Mouse (Mus musculus) heart, embryonic 12.5 days (tissue): ENCODE data around the gene Pdcl2. TPM values are rescaled to one million over a fixed set of nuclear protein-coding genes. Genes with fewer than 3 reads are reported as not detected.
A peak's percentile ranks its signal among the peaks of the same experiment; 100 is the strongest.

ENCODE experiments used
- ATAC-seq: fragments of 200-750 bp; cut with Nextera tagmentation; 2 replicates; pipeline ENCODE4 v1.8.0; 2017; ENCODE audit warnings: moderate TSS enrichment, moderate library complexity; ENCODE audit not compliant: insufficient number of reproducible peaks, low FRiP score
- H3K27ac ChIP-seq: fragments of 300-500 bp; sonication (generic); 2 replicates; pipeline ENCODE4 v1.5.1; 2016; ENCODE audit warnings: mild to moderate bottlenecking, moderate library complexity; ENCODE audit not compliant: poor library complexity, severe bottlenecking
- H3K27me3 ChIP-seq: fragments of 300-500 bp; sonication (generic); replicated peaks from 2 replicates; pipeline ENCODE4 v1.6.1; 2016; ENCODE audit warnings: mild to moderate bottlenecking, moderate library complexity
- H3K36me3 ChIP-seq: fragments of 300-500 bp; sonication (generic); 2 replicates; pipeline ENCODE4 v1.6.1; 2016; ENCODE audit warnings: mild to moderate bottlenecking, moderate library complexity
- H3K4me1 ChIP-seq: fragments of 300-500 bp; sonication (generic); replicated peaks from 2 replicates; pipeline ENCODE4 v1.6.1; 2016; ENCODE audit warnings: mild to moderate bottlenecking
- H3K4me2 ChIP-seq: fragments of 300-500 bp; sonication (generic); 2 replicates; pipeline ENCODE4 v1.6.1; 2016; ENCODE audit warnings: mild to moderate bottlenecking, moderate library complexity
- H3K4me3 ChIP-seq: fragments of 300-500 bp; sonication (generic); 2 replicates; pipeline ENCODE4 v1.5.1; 2016; ENCODE audit warnings: mild to moderate bottlenecking
- H3K9ac ChIP-seq: fragments of 300-500 bp; sonication (generic); 2 replicates; pipeline ENCODE4 v1.6.1; 2016; ENCODE audit warnings: mild to moderate bottlenecking, moderate library complexity
- H3K9me3 ChIP-seq: fragments of 300-500 bp; sonication (generic); replicated peaks from 2 replicates; pipeline ENCODE4 v1.6.1; 2016; ENCODE audit warnings: mild to moderate bottlenecking, moderate library complexity
- WGBS: fragments of 180-500 bp; shearing (Covaris S2); methylation state at CpG from one replicate; pipeline ENCODE4 v1.1.7; 2016; 5-methylcytosine and 5-hydroxymethylcytosine counted together
- polyA plus RNA-seq: library from polyadenylated mRNA; unstranded; fragments of >200 nt; fragmentation: Nextera tagmentation; extraction: Ambion mirVana; gene quantifications from 2 replicates; pipeline ENCODE4 v1.2.1, GENCODE M21; 2016

Pdcl2 gene
- polyA plus RNA-seq, 1 experiment from 2014 or later, result not detected

- no peak for ATAC-seq
- 5% methylated on average over 11 of the region's 11 CpGs for WGBS
- peak overlapping the region; percentile 98 for H3K27ac ChIP-seq
Measured at GRCm38 (mm10) chr5:76303379-76303744, 27.6 kb downstream of the Pdcl2 start.

GRCm38 (mm10) chr5:76302009-76302408 is 28.9 kb downstream of the Pdcl2 start:
- Histone ChIP-seq H3K9me3 (no peaks in the 10 kb centered on the region), H3K4me1 (peaks cover 10% of the 10 kb centered on the region; the same call in 1 of the 2 replicates), H3K36me3 (no peaks in the 10 kb centered on the region), H3K27ac (no peak overlapping the region), H3K27me3 (no peaks in the 10 kb centered on the region), H3K4me2 (no peak overlapping the region), H3K4me3 (no peak overlapping the region), H3K9ac (no peak overlapping the region)
- 83% methylated on average over 2 of the region's 2 CpGs for WGBS
- no peak for ATAC-seq

More at GRCm38 (mm10) chr5:76303379-76303744, 27.6 kb downstream of the Pdcl2 start:
- H3K4me1 ChIP-seq, result peaks cover 7% of the 10 kb centered on the region; the same call in 1 of the 2 replicates
- no peaks in the 10 kb centered on the region for H3K27me3 ChIP-seq
- peak overlapping the region; percentile 76 for H3K4me2 ChIP-seq
- H3K9me3 ChIP-seq, result no peaks in the 10 kb centered on the region
- peak overlapping the region; percentile 99 for H3K4me3 ChIP-seq
- no peaks in the 10 kb centered on the region for H3K36me3 ChIP-seq
- peak overlapping the region; percentile 99 for H3K9ac ChIP-seq

GRCm38 (mm10) chr5:76289234-76289691 is 41.7 kb downstream of the Pdcl2 start:
- Histone ChIP-seq H3K36me3 (no peaks in the 10 kb centered on the region), H3K27ac (no peak overlapping the region), H3K4me2 (no peak overlapping the region), H3K9ac (no peak overlapping the region), H3K9me3 (no peaks in the 10 kb centered on the region), H3K4me3 (no peak overlapping the region), H3K4me1 (peaks cover 8% of the 10 kb centered on the region), H3K27me3 (no peaks in the 10 kb centered on the region)
- no peak for ATAC-seq
- 82% methylated on average over 8 of the region's 8 CpGs for WGBS

GRCm38 (mm10) chr5:76288256-76288655 is 42.7 kb downstream of the Pdcl2 start:
- H3K4me1 ChIP-seq, result peaks cover 10% of the 10 kb centered on the region
- H3K4me2 ChIP-seq, result no peak overlapping the region
- H3K9me3 ChIP-seq, result no peaks in the 10 kb centered on the region
- H3K4me3 ChIP-seq, result no peak overlapping the region
- 93% methylated on average over 3 of the region's 3 CpGs for WGBS
- H3K27me3 ChIP-seq, result no peaks in the 10 kb centered on the region
- no peak overlapping the region for H3K27ac ChIP-seq
- no peak for ATAC-seq
- H3K36me3 ChIP-seq, result no peaks in the 10 kb centered on the region
- no peak overlapping the region for H3K9ac ChIP-seq

GRCm38 (mm10) chr5:76287062-76287461 is 43.9 kb downstream of the Pdcl2 start:
- no peak overlapping the region for H3K4me2 ChIP-seq
- no peaks in the 10 kb centered on the region for H3K36me3 ChIP-seq
- H3K4me1 ChIP-seq, result peaks cover 10% of the 10 kb centered on the region
- ATAC-seq, result no peak
- WGBS, result 68% methylated on average over 5 of the region's 5 CpGs
- H3K27me3 ChIP-seq, result no peaks in the 10 kb centered on the region
- no peaks in the 10 kb centered on the region for H3K9me3 ChIP-seq
- no peak overlapping the region for H3K27ac ChIP-seq
- H3K4me3 ChIP-seq, result no peak overlapping the region
- no peak overlapping the region for H3K9ac ChIP-seq

- Histone ChIP-seq H3K27me3 (no peaks in the 10 kb centered on the region), H3K4me2 (no peak overlapping the region), H3K4me1 (peaks cover 13% of the 10 kb centered on the region), H3K4me3 (no peak overlapping the region), H3K9me3 (no peaks in the 10 kb centered on the region), H3K27ac (no peak overlapping the region), H3K9ac (no peak overlapping the region), H3K36me3 (no peaks in the 10 kb centered on the region)
- 69% methylated on average over 4 of the region's 4 CpGs for WGBS
- no peak for ATAC-seq
Measured at GRCm38 (mm10) chr5:76285699-76286098, 45.3 kb downstream of the Pdcl2 start.

GRCm38 (mm10) chr5:76283890-76284289 is 47.1 kb downstream of the Pdcl2 start:
- Histone ChIP-seq H3K4me1 (peaks cover 7% of the 10 kb centered on the region; the same call in 1 of the 2 replicates), H3K4me2 (no peak overlapping the region), H3K4me3 (no peak overlapping the region), H3K9ac (no peak overlapping the region), H3K27me3 (no peaks in the 10 kb centered on the region), H3K27ac (no peak overlapping the region), H3K9me3 (no peaks in the 10 kb centered on the region), H3K36me3 (no peaks in the 10 kb centered on the region)
- no peak for ATAC-seq
- WGBS, result 73% methylated on average over 1 of the region's 1 CpGs

GRCm38 (mm10) chr5:76274977-76275376 is 56.0 kb downstream of the Pdcl2 start:
- no peak for ATAC-seq
- no peak overlapping the region for H3K4me2 ChIP-seq
- peaks cover 15% of the 10 kb centered on the region; the same call in 1 of the 2 replicates for H3K36me3 ChIP-seq
- no peak overlapping the region for H3K27ac ChIP-seq
- no peak overlapping the region for H3K4me3 ChIP-seq
- H3K9ac ChIP-seq, result no peak overlapping the region
- 77% methylated on average over 4 of the region's 4 CpGs for WGBS
- no peaks in the 10 kb centered on the region for H3K9me3 ChIP-seq
- no peaks in the 10 kb centered on the region for H3K27me3 ChIP-seq
- H3K4me1 ChIP-seq, result no peaks in the 10 kb centered on the region

Other genes starting within 250 kb of the Pdcl2 start
- 27.2 and 29.1 TPM in 2 replicates for gene Srd5a3, start 190.9 kb downstream of the Pdcl2 start, polyA plus RNA-seq
- gene Tmem165, start 147.3 kb downstream of the Pdcl2 start, polyA plus RNA-seq, result 109 and 112 TPM in 2 replicates
- gene Clock, start 26.4 kb downstream of the Pdcl2 start, polyA plus RNA-seq, result 13.4 and 14.1 TPM in 2 replicates
- gene Nmu, start 32.6 kb upstream of the Pdcl2 start, polyA plus RNA-seq, result not detected in 2 replicates
- gene Gm7271, start 152.9 kb upstream of the Pdcl2 start, polyA plus RNA-seq, result not detected in 2 replicates
- gene Exoc1, start 198.2 kb upstream of the Pdcl2 start, polyA plus RNA-seq, result 27.0 and 30.1 TPM in 2 replicates